Mouse (Mus musculus) forelimb bud, embryonic 11.5 days (tissue): ENCODE data around the gene Gm20388.

Source experiments
- DNase-seq: peaks from one replicate; pipeline ENCODE4 v3.0.0-alpha.2; 2012; ENCODE audit warnings: low read depth, low spot score

Gene Gm20388

GRCm38 (mm10) chr8:120119429-120119828 lies 208.8 kb downstream of the Gm20388 start:
- no peak for DNase-seq

- DNase-seq = no peak
These were observed 209.3 kb downstream of the Gm20388 start for GRCm38 (mm10) chr8:120119931-120120330.

GRCm38 (mm10) chr8:120120951-120121350 lies 210.3 kb downstream of the Gm20388 start:
- no peak for DNase-seq

GRCm38 (mm10) chr8:120124261-120124660 lies 213.6 kb downstream of the Gm20388 start:
- no peak for DNase-seq

- no peak for DNase-seq
These were observed 214.3 kb downstream of the Gm20388 start for GRCm38 (mm10) chr8:120124836-120125389.

GRCm38 (mm10) chr8:120126357-120127161 lies 215.9 kb downstream of the Gm20388 start:
- DNase-seq = no peak

- no peak for DNase-seq
These were observed 218.9 kb downstream of the Gm20388 start for GRCm38 (mm10) chr8:120129547-120129946.

- DNase-seq = no peak
These were observed 220.5 kb downstream of the Gm20388 start for GRCm38 (mm10) chr8:120131158-120131557.

- no peak for DNase-seq
These were observed 222.5 kb downstream of the Gm20388 start for GRCm38 (mm10) chr8:120133169-120133568.

- no peak for DNase-seq
These were observed 225.0 kb downstream of the Gm20388 start for GRCm38 (mm10) chr8:120135687-120136086.

GRCm38 (mm10) chr8:120136618-120137017 lies 226.0 kb downstream of the Gm20388 start:
- DNase-seq = no peak

GRCm38 (mm10) chr8:120138958-120139357 lies 228.3 kb downstream of the Gm20388 start:
- DNase-seq = no peak

GRCm38 (mm10) chr8:120140769-120141168 lies 230.1 kb downstream of the Gm20388 start:
- DNase-seq = no peak

- no peak for DNase-seq
These were observed 233.4 kb downstream of the Gm20388 start for GRCm38 (mm10) chr8:120143911-120144651.

- DNase-seq = no peak
These were observed 234.1 kb downstream of the Gm20388 start for GRCm38 (mm10) chr8:120144652-120145301.

- DNase-seq = no peak
These were observed 235.4 kb downstream of the Gm20388 start for GRCm38 (mm10) chr8:120146051-120146450.

- DNase-seq = no peak
These were observed 239.4 kb downstream of the Gm20388 start for GRCm38 (mm10) chr8:120150028-120150427.

- DNase-seq = no peak
These were observed 240.5 kb downstream of the Gm20388 start for GRCm38 (mm10) chr8:120151151-120151550.

- no peak for DNase-seq
These were observed 242.0 kb downstream of the Gm20388 start for GRCm38 (mm10) chr8:120152636-120153035.

- no peak for DNase-seq
These were observed 249.7 kb downstream of the Gm20388 start for GRCm38 (mm10) chr8:120160366-120160765.

- DNase-seq = no peak
These were observed 251.2 kb downstream of the Gm20388 start for GRCm38 (mm10) chr8:120161658-120162403.
